Mouse (Mus musculus) C2C12 (cell line): Measurements from ENCODE around the gene Ddx10. TPM values are rescaled to one million over a fixed set of nuclear protein-coding genes. Genes with fewer than 3 reads are reported as not detected.
"Not testable (repeated sequence)": the region's sequence is repeated elsewhere in the genome, so short reads cannot be mapped to it uniquely, and the experiment has no call there.

ENCODE experiments used
- H3K27me3 ChIP-seq: one replicate; pipeline ENCODE4 v1.6.1; 2011; ENCODE audit not compliant: control insufficient read depth, insufficient read depth, insufficient read length
- H3K36me3 ChIP-seq: one replicate; pipeline ENCODE4 v1.6.1; 2011; ENCODE audit not compliant: control insufficient read depth, insufficient read depth
- H3K4me3 ChIP-seq: one replicate; pipeline ENCODE4 v1.5.1; 2011; ENCODE audit warnings: mild to moderate bottlenecking, control low read depth; ENCODE audit not compliant: poor library complexity, insufficient read depth, severe bottlenecking
- H3K79me2 ChIP-seq: one replicate; pipeline ENCODE4 v1.6.1; 2011; ENCODE audit not compliant: control insufficient read depth, insufficient read depth
- H3K79me3 ChIP-seq: one replicate; pipeline ENCODE4 v1.6.1; 2011; ENCODE audit warnings: low read depth, control low read depth
- H3ac ChIP-seq: one replicate; pipeline ENCODE3; 2011; ENCODE audit warnings: low read depth; ENCODE audit not compliant: control insufficient read depth, insufficient read length
- CEBPB ChIP-seq: IDR thresholded peaks from one replicate; pipeline ENCODE4 v1.6.1; 2011; ENCODE audit warnings: low read depth, mild to moderate bottlenecking, control low read depth, moderate library complexity
- CTCF ChIP-seq: IDR thresholded peaks from one replicate; pipeline ENCODE4 v1.5.1; 2011; ENCODE audit not compliant: control insufficient read depth, insufficient read depth, insufficient read length
- FOSL1 ChIP-seq: IDR thresholded peaks from one replicate; pipeline ENCODE4 v1.8.0; 2011; ENCODE audit warnings: mild to moderate bottlenecking, low read length; ENCODE audit not compliant: poor library complexity, insufficient read depth, severe bottlenecking
- MAX ChIP-seq: IDR thresholded peaks from one replicate; pipeline ENCODE4 v1.6.1; 2011; ENCODE audit warnings: mild to moderate bottlenecking, control low read depth
- MYOD1 ChIP-seq: IDR thresholded peaks from one replicate; pipeline ENCODE4 v1.6.1; 2011; ENCODE audit warnings: low read depth; ENCODE audit not compliant: control insufficient read depth, insufficient read length
- MYOG ChIP-seq: IDR thresholded peaks from one replicate; pipeline ENCODE4 v1.6.1; 2011; ENCODE audit not compliant: control insufficient read depth, insufficient read length; ENCODE audit errors: extremely low read depth
- USF1 ChIP-seq: IDR thresholded peaks from one replicate; pipeline ENCODE4 v1.6.1; 2011; ENCODE audit warnings: low read depth, mild to moderate bottlenecking, control low read depth, moderate library complexity
- polyA plus RNA-seq: library from polyadenylated mRNA; unstranded; fragments of >200 nt; fragmentation: generic; extraction: Trizol; gene quantifications from one replicate; pipeline ENCODE4 v1.2.1, GENCODE M21; 2012; ENCODE audit warnings: missing spikeins

Ddx10 gene
- polyA plus RNA-seq, 1 experiment: 6.5 TPM

DNA sequence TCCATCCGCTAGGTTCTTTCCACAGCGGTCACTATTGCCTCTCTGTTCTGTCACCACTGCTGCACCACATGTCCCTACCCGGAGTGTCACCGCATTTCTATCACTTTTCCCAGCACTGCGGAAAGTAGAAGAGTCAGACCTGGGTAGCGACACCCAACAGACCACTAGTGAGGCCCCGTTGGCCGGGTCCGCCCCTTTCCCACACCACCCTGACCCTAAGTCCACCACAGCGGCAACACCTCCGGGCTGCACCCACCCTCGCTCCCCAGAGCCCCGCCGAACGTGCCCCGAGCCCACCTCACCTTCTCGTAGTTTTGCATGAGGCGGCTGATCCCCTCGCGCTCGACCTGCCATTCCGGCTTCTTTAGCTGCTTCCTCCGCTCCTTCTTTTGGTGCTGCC lies 337 bp downstream of the Ddx10 start:
- peaks cover 22% of the 10 kb centered on the region for H3K79me3 ChIP-seq
- H3ac ChIP-seq: peak overlapping the region; percentile 85
- H3K4me3 ChIP-seq: peak overlapping the region; percentile 92
- TF ChIP-seq MAX (no peak), FOSL1 (no peak), CEBPB (no peak), CTCF (no peak), USF1 (no peak), MYOD1 (no peak), MYOG (no peak)
- H3K27me3 ChIP-seq: no peaks in the 10 kb centered on the region
- peaks cover 53% of the 10 kb centered on the region for H3K79me2 ChIP-seq
- H3K36me3 ChIP-seq: peaks cover 3% of the 10 kb centered on the region

GRCm38 (mm10) chr9:53218181-53218580 lies 29.7 kb downstream of the Ddx10 start:
- no peak overlapping the region for H3K4me3 ChIP-seq
- H3K79me3 ChIP-seq: no peaks in the 10 kb centered on the region
- H3K36me3 ChIP-seq: peaks cover 7% of the 10 kb centered on the region
- TF ChIP-seq FOSL1 (no peak), MAX (no peak), CTCF (no peak), CEBPB (no peak), MYOD1 (no peak), USF1 (no peak), MYOG (no peak)
- H3ac ChIP-seq: no peak overlapping the region
- H3K79me2 ChIP-seq: no peaks in the 10 kb centered on the region
- no peaks in the 10 kb centered on the region for H3K27me3 ChIP-seq

DNA sequence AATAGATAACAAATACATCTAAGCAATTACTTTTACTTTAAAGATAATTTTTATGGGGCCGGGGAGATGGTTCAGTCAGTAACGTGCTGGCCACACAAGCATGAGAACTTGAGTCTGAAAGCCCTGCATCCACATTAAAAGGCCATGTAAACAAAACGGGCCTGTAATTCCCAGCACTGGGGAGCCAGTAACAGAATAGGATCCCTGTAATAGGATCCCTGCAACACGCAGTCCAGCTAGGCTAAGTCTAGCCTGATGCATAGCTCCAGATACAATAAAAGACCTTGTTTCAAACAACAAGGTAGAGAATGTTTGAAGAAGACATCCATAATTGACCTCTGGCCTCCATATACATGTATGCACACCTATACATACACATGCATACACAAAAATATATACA lies 39.6 kb downstream of the Ddx10 start:
- Histone ChIP-seq H3K4me3 (no peak overlapping the region), H3K79me2 (no peaks in the 10 kb centered on the region), H3K36me3 (peaks cover 15% of the 10 kb centered on the region), H3ac (no peak overlapping the region), H3K27me3 (no peaks in the 10 kb centered on the region), H3K79me3 (no peaks in the 10 kb centered on the region)
- TF ChIP-seq MYOD1 (no peak), CEBPB (no peak), MYOG (no peak), USF1 (no peak), FOSL1 (no peak), MAX (no peak), CTCF (no peak)

DNA sequence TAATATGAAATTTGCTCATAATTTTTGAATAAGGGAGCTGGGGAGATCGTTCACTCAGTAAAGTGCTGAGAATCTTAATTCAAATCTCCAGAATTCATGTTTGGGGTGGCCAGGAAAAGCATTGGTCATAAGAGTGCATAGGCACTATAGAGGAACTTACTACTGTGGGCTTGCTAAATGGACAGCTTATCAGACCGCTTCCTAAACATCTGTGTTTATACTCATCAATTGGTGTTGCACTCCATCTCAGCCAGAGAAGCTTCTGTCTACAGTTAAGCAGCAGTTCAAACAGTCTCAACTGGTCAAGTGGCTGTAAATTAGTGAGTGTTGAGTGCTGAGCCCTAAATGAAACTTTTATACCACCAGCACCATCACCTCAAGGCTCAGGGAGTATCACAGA lies 73.3 kb downstream of the Ddx10 start:
- H3K4me3 ChIP-seq: no peak overlapping the region
- no peak overlapping the region for H3ac ChIP-seq
- no peaks in the 10 kb centered on the region for H3K36me3 ChIP-seq
- TF ChIP-seq MYOD1 (no peak), USF1 (no peak), CEBPB (no peak), MYOG (no peak), MAX (no peak), FOSL1 (no peak), CTCF (no peak)
- H3K79me3 ChIP-seq: peaks cover 4% of the 10 kb centered on the region
- H3K27me3 ChIP-seq: no peaks in the 10 kb centered on the region
- H3K79me2 ChIP-seq: no peaks in the 10 kb centered on the region

DNA sequence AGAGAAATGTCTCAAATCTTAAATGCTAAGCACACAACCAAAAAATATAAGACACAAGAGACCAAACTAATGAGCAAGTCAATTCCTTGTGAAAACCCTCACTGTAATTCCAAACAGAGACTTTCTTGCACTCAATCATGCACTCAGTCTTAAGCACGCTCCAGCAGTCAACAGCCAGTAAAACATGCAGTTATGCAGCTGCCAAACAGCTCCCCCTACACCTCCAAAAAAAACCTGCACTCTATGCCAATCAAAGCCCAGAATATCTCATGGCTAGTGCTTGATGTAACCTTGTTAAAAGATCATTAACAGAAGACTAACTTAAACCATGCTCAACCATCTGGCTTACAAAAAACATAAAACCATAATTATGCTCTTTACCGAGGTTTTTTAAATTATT lies 74.6 kb downstream of the Ddx10 start:
- Histone ChIP-seq H3K79me3 (peaks cover 4% of the 10 kb centered on the region), H3K79me2 (no peaks in the 10 kb centered on the region), H3K27me3 (no peaks in the 10 kb centered on the region), H3K4me3 (no peak overlapping the region), H3K36me3 (no peaks in the 10 kb centered on the region), H3ac (no peak overlapping the region)
- TF ChIP-seq MYOD1 (no peak), CEBPB (no peak), MAX (no peak)

DNA sequence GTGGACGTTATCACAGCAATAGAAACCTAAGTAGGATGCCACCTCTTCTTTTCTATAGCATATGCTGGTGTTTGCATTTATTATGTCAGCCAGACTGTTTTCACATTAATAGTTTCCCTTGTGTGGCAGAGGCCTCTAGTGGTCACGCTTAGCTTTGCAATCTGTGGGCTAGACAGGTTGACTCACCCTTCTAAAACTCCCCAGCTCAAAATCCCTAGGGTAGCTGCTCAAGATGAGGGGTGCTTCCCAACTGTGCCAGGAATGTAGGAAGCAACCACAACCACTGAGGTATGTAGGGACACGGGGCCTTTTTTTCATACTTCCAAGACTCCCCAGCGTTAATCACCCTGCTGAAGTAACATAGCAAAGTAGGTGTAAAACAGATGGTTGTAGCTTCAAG lies 103.6 kb downstream of the Ddx10 start:
- Histone ChIP-seq H3K4me3 (no peak overlapping the region), H3K79me3 (no peaks in the 10 kb centered on the region), H3K79me2 (no peaks in the 10 kb centered on the region), H3K27me3 (no peaks in the 10 kb centered on the region), H3K36me3 (no peaks in the 10 kb centered on the region), H3ac (no peak overlapping the region)
- TF ChIP-seq MAX (peak; percentile 15), FOSL1 (peak; percentile 36), CTCF (peak; percentile 46), USF1 (no peak), MYOG (no peak), MYOD1 (no peak)

DNA sequence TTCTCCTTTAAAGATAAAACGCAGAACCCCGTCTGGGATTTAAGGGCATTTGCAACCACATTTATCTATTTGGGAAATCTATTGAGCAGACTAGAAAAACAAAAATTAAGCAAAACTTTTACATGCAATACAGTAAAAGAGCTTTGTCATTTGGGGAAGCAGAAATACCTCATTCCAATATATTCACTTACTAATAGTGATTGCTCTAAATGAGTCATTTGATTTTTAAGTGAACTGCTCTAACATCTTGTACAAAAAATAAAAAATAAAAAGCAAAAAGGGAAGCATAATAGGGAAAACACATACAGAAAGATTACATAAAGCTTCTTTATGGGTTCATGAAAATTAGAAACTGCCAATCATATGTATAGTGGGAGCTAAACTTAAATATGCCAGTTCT lies 104.3 kb downstream of the Ddx10 start:
- Histone ChIP-seq H3K79me3 (no peaks in the 10 kb centered on the region), H3K79me2 (no peaks in the 10 kb centered on the region), H3K36me3 (no peaks in the 10 kb centered on the region), H3K27me3 (no peaks in the 10 kb centered on the region), H3K4me3 (no peak overlapping the region), H3ac (no peak overlapping the region)
- TF ChIP-seq CEBPB (no peak), MYOG (no peak), MYOD1 (no peak), MAX (no peak), USF1 (no peak), CTCF (no peak), FOSL1 (no peak)

GRCm38 (mm10) chr9:53142424-53142823 lies 105.4 kb downstream of the Ddx10 start:
- H3K4me3 ChIP-seq, H3ac ChIP-seq, H3K36me3 ChIP-seq, H3K27me3 ChIP-seq, H3K79me3 ChIP-seq, H3K79me2 ChIP-seq: not testable (repeated sequence)
